Mouse (Mus musculus): ENCODE results near the gene Otof.
A peak's percentile ranks its signal among the peaks of the same experiment; 100 is the strongest.

DNA sequence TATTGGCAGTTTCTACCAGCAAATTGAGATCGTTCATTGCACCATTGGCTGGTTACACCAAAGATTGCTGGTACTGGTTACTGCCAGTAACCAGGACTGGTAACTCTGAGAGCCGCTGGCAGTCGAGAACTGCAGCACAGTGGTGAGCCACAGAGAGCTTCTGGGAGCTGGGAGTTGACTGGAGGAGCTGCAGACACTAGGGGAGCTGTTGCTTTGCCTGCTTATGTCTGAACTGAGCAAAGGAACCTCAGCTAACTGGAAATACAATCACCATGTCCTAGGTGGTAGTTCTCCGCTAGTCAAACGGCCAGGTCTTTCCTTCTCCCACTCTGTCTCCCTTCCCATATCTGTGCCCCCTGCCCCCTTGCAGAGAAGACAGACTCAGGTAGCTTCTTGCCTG, 19.5 kb downstream of the Otof start:
- peak; percentile 25 for TF ChIP-seq CTCF (conservative IDR thresholded peaks at IDR 0.05; ENCODE audit: low read length)
- no peak for TF ChIP-seq POU5F1 (IDR thresholded peaks at IDR 0.05; ENCODE audit: borderline replicate concordance, low read length)
- no peak for TF ChIP-seq NANOG (IDR thresholded peaks at IDR 0.05; ENCODE audit: borderline replicate concordance, low read length)
